Mouse (Mus musculus) kidney, adult 2 months (tissue): ENCODE data around the gene Dpp6.

Experiments used
- CTCF ChIP-seq: fragments of 200-500 bp; conservative IDR thresholded peaks from 2 replicates; pipeline ENCODE4 v1.5.1; 2011; ENCODE audit warnings: low read depth, mild to moderate bottlenecking, control low read depth, low read length, moderate library complexity, mixed read lengths; ENCODE audit not compliant: insufficient read depth, insufficient read length
- POLR2A ChIP-seq: fragments of 200-500 bp; IDR thresholded peaks from one replicate; pipeline ENCODE4 v1.6.1; 2011; ENCODE audit warnings: low read depth, low read length, control low read depth

DNA sequence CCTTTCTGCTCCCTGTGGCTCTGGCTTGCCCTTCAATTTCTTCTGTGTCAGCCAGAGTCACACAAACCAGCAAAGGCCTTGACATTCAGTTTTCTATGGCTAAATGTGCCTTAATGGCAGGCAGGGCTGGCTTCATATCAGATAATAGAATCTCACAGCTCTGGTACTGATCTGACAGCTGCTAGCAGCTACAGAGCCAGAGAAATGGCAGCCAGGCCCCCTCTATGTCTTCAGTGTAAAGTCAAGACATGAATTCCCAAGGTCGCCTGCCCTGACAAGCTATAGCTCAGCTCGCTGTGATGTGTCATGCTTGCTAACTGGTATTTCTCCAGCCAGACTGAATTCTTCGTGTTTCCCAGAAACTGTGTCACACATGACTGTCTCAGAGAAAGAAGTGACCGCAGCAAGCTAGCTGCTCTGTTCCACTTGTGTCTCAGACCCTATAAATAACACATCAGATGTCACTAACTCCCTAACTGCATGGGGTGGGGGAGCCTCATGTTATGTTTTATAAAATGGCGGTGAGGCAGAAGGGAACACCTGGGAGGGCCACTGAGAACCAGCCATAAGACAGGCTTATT is 915.4 kb downstream of the Dpp6 start:
- no peak for TF ChIP-seq CTCF
- no peak for TF ChIP-seq POLR2A
